Mouse (Mus musculus) heart, postnatal 25 days (tissue): ENCODE measurements around the gene Fau. TPM values are rescaled to one million over a fixed set of nuclear protein-coding genes. Genes with fewer than 3 reads are reported as not detected.

Experiments
- microRNA-seq: library from miRNA; unstranded; fragments of <30 nt; microRNA quantifications from one replicate; pipeline ENCODE4 v1.2.0, GENCODE M21; 2022
- total RNA-seq, 2 experiments: library from RNA; stranded (reverse); gene quantifications; 2 replicates each; pipeline ENCODE4 v1.2.3; 2021

The Fau gene
- total RNA-seq, 2 experiments from 2014 or later: 499 to 563 TPM

Small RNAs within 50 kb of the gene (microRNA-seq; reads per million reads assigned to microRNA genes)
- gene Mir6988: 0.83 reads per million

Other genes with a start within 250 kb of the Fau start
- gene Frmd8, start 182.6 kb upstream of the Fau start, total RNA-seq: 10 to 100 TPM in 1 of 2 experiments, 1 to 10 TPM in 1; 8.9 to 11.1 TPM
- gene Slc25a45, start 180.0 kb upstream of the Fau start, total RNA-seq: 1 to 10 TPM; 3.5 to 4.1 TPM
- gene Tigd3, start 163.7 kb upstream of the Fau start, total RNA-seq: under 1 TPM; 0.22 to 0.68 TPM
- gene Dpf2, start 144.8 kb upstream of the Fau start, total RNA-seq: 10 to 100 TPM; 87.4 to 96.1 TPM
- gene Cdc42ep2, start 133.0 kb upstream of the Fau start, total RNA-seq: 1 to 10 TPM; 9.1 to 9.8 TPM
- 10 to 100 TPM in 1 of 2 experiments, 1 to 10 TPM in 1; 8.9 to 11.2 TPM for gene Pola2, start 93.6 kb upstream of the Fau start, total RNA-seq
- gene Slc22a20, start 71.7 kb upstream of the Fau start, total RNA-seq: not detected
- 10 to 100 TPM; 27.5 to 32.8 TPM for gene Capn1, start 41.9 kb upstream of the Fau start, total RNA-seq
- 10 to 100 TPM; 20.6 to 22.4 TPM for gene Syvn1, start 11.3 kb upstream of the Fau start, total RNA-seq
- 10 to 100 TPM; 39.0 to 39.2 TPM for gene Mrpl49, start 59 bp upstream of the Fau start, total RNA-seq
- 10 to 100 TPM; 11.9 to 12.4 TPM for gene Znhit2, start 3.3 kb downstream of the Fau start, total RNA-seq
- 1 to 10 TPM; 4.2 to 5.1 TPM for gene Tm7sf2, start 10.5 kb downstream of the Fau start, total RNA-seq
- 10 to 100 TPM; 23.0 to 25.3 TPM for gene Vps51, start 19.4 kb downstream of the Fau start, total RNA-seq
- gene Tmem262, start 22.2 kb downstream of the Fau start, total RNA-seq: not detected
- gene Gm28374, start 24.4 kb downstream of the Fau start, total RNA-seq: not detected
- gene Zfpl1, start 27.1 kb downstream of the Fau start, total RNA-seq: 10 to 100 TPM; 16.4 to 19.4 TPM
- under 1 TPM; 0.21 to 0.42 TPM for gene Cdca5, start 27.1 kb downstream of the Fau start, total RNA-seq
- gene AC131692.1, start 36.6 kb downstream of the Fau start, total RNA-seq: not detected
- gene Naaladl1, start 47.9 kb downstream of the Fau start, total RNA-seq: not detected
- 1 to 10 TPM; 7.9 to 8.5 TPM for gene Sac3d1, start 60.8 kb downstream of the Fau start, total RNA-seq
- gene Snx15, start 70.5 kb downstream of the Fau start, total RNA-seq: 10 to 100 TPM; 13.7 to 15.1 TPM
- under 1 TPM; 0.78 to 0.87 TPM for gene Batf2, start 83.1 kb downstream of the Fau start, total RNA-seq
- gene Arl2, start 83.7 kb downstream of the Fau start, total RNA-seq: 10 to 100 TPM; 54.4 to 58.4 TPM
- gene Majin, start 126.5 kb downstream of the Fau start, total RNA-seq: not detected
- not detected for gene Gpha2, start 168.5 kb downstream of the Fau start, total RNA-seq
- gene Ppp2r5b, start 178.0 kb downstream of the Fau start, total RNA-seq: 10 to 100 TPM; 33.6 to 38.0 TPM
- 10 to 100 TPM; 22.0 to 22.2 TPM for gene Atg2a, start 183.8 kb downstream of the Fau start, total RNA-seq
- gene Ehd1, start 218.9 kb downstream of the Fau start, total RNA-seq: 100 to 1,000 TPM; 119 to 139 TPM
- gene Cdc42bpg, start 248.6 kb downstream of the Fau start, total RNA-seq: 10 to 100 TPM in 1 of 2 experiments, 1 to 10 TPM in 1; 9.4 to 12.0 TPM